In genomic region chr9:30849444-30849843, GRCm38 (mm10) we compare ENCODE assay signal across 25 mouse cellular contexts.
"Had no signal": no experiment of that assay in that cellular context is flagged by ENCODE, and none has a peak within 500 bp of the region (broad histone marks: within the 10 kb centered on the region; RNA-seq: fewer than 3 reads in every experiment).

No protein-coding gene starts in this region.

- DNase-seq: gastrocnemius, postnatal 10 days; heart, postnatal 4 days; kidney, adult 18-20 months; kidney, adult 9 months; kidney, postnatal 10 days; kidney, postnatal 25 days; liver; liver, embryonic 13.5 days had no signal

- H3K9ac ChIP-seq: heart, embryonic 13.5 days; heart, embryonic 15.5 days; hindbrain, embryonic 12.5 days; hindbrain, embryonic 14.5 days; intestine, embryonic 15.5 days; kidney, embryonic 15.5 days; limb, embryonic 12.5 days; liver, embryonic 13.5 days had no signal

- H3K27me3 ChIP-seq: heart, embryonic 13.5 days; heart, embryonic 15.5 days; hindbrain, embryonic 12.5 days; intestine, embryonic 15.5 days; kidney, embryonic 15.5 days; limb, embryonic 12.5 days; liver, embryonic 13.5 days had no signal

- H3K27ac ChIP-seq: gastrocnemius, adult 2 months; hindbrain, embryonic 10.5 days; hindbrain, embryonic 12.5 days; hindbrain, embryonic 14.5 days; intestine, embryonic 15.5 days; kidney, embryonic 15.5 days; layer of hippocampus, adult 2 months; left cerebral cortex, adult 2 months; limb, embryonic 10.5 days; limb, embryonic 12.5 days; liver, embryonic 13.5 days had no signal

- H3K36me3 ChIP-seq: heart, embryonic 13.5 days; heart, embryonic 15.5 days; hindbrain, embryonic 10.5 days; hindbrain, embryonic 12.5 days; intestine, embryonic 15.5 days; kidney, embryonic 15.5 days; limb, embryonic 10.5 days; limb, embryonic 12.5 days; liver, embryonic 13.5 days had no signal

- ATAC-seq: hindbrain, embryonic 16.5 days; inflammation-experienced regulatory T-cells, adult 6 months; intestine, embryonic 15.5 days; intestine, postnatal 0 days had no signal

- H3K9me3 ChIP-seq: heart, embryonic 13.5 days; heart, embryonic 15.5 days; hindbrain, embryonic 10.5 days; hindbrain, embryonic 12.5 days; intestine, embryonic 15.5 days; kidney, embryonic 15.5 days; limb, embryonic 10.5 days; limb, embryonic 12.5 days; liver, embryonic 13.5 days had no signal

- H3K4me2 ChIP-seq: heart, embryonic 11.5 days; heart, embryonic 13.5 days; heart, embryonic 15.5 days; hindbrain, embryonic 12.5 days; hindbrain, embryonic 14.5 days; intestine, embryonic 15.5 days; kidney, embryonic 15.5 days; limb, embryonic 12.5 days; liver, embryonic 11.5 days; liver, embryonic 13.5 days had no signal

- H3K4me1 ChIP-seq: hindbrain, embryonic 12.5 days; intestine, embryonic 15.5 days; liver, embryonic 13.5 days had no signal

- H3K4me3 ChIP-seq: gastrocnemius, adult 2 months; heart, embryonic 13.5 days; heart, embryonic 15.5 days; hindbrain, embryonic 10.5 days; hindbrain, embryonic 12.5 days; intestine, embryonic 15.5 days; kidney, embryonic 15.5 days; layer of hippocampus, adult 2 months; left cerebral cortex, adult 2 months; limb, embryonic 10.5 days; limb, embryonic 12.5 days; liver, embryonic 13.5 days had no signal
